Mouse (Mus musculus) megakaryocyte, embryonic 14.5 days (primary cell): ENCODE measurements around the gene Pla2r1.

Source experiments
- FLI1 ChIP-seq: IDR thresholded peaks from 2 replicates; pipeline ENCODE4 v1.6.1; 2012; ENCODE audit warnings: low read length, inconsistent platforms, mixed read lengths
- GATA1 ChIP-seq: IDR thresholded peaks from 3 replicates; pipeline ENCODE4 v1.6.1; 2012; ENCODE audit warnings: mixed read lengths, low read length, inconsistent platforms, borderline replicate concordance

GRCm38 (mm10) chr2:60532495-60532894 lies 20.6 kb downstream of the Pla2r1 start:
- TF ChIP-seq GATA1, result no peak
- TF ChIP-seq FLI1, result no peak
